ENCODE assay signal across 18 mouse cellular contexts in the genomic region with DNA sequence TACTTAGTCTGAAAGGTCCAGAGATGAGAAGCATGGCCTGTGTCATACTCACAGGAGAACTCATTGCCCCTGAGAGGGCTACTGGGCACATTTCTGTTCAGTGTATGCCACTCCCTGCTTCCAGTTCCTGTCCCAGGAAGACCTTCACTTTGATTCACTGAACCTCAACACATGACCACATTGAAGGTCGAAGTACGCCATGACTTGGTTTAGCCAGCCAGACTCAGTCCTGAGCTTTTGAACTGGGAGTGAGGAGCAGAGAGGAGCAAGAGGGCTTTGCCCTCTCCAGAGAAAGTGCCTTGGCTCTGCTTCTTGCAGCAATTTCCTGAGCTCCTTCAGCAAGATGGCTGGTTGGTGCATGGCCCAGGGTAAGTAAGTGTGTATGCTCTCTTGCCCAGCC.
"Had no signal": no experiment of that assay in that cellular context is flagged by ENCODE, and none has a peak within 500 bp of the region (broad histone marks: within the 10 kb centered on the region; RNA-seq: fewer than 3 reads in every experiment).

No protein-coding gene starts in this region.

- H3K9me3 ChIP-seq: midbrain, embryonic 10.5 days; midbrain, embryonic 12.5 days; neural tube, embryonic 13.5 days; neural tube, embryonic 15.5 days had no signal

- H3K4me2 ChIP-seq: lung, embryonic 14.5 days; midbrain, embryonic 12.5 days; neural tube, embryonic 13.5 days; neural tube, embryonic 15.5 days had no signal

- DNase-seq: lung, embryonic 14.5 days; lung, postnatal 10 days; lung, postnatal 4 days; midbrain, embryonic 14.5 days; retina, postnatal 1 day; right cerebral cortex, adult 18-20 months; right cerebral cortex, postnatal 25 days; right cerebral cortex, postnatal 4 days; spleen, adult 18-20 months; thymus, adult 18-20 months; thymus, postnatal 14 days; thymus, postnatal 36 days had no signal

- H3K36me3 ChIP-seq: midbrain, embryonic 10.5 days; midbrain, embryonic 12.5 days; neural tube, embryonic 13.5 days; neural tube, embryonic 15.5 days had no signal

- H3K9ac ChIP-seq: lung, embryonic 14.5 days; midbrain, embryonic 12.5 days; neural tube, embryonic 13.5 days; neural tube, embryonic 15.5 days had no signal

- ATAC-seq: midbrain, embryonic 16.5 days had no signal

- H3K4me1 ChIP-seq: neural tube, embryonic 13.5 days; neural tube, embryonic 15.5 days had no signal

- H3K27ac ChIP-seq: midbrain, embryonic 10.5 days; midbrain, embryonic 12.5 days; neural tube, embryonic 13.5 days; neural tube, embryonic 15.5 days had no signal

- H3K4me3 ChIP-seq: midbrain, embryonic 10.5 days; midbrain, embryonic 12.5 days; myocyte; neural tube, embryonic 13.5 days; neural tube, embryonic 15.5 days had no signal
